Mouse (Mus musculus) kidney, embryonic 15.5 days (tissue): ENCODE results near the gene Snapc3. TPM values are rescaled to one million over a fixed set of nuclear protein-coding genes. Genes with fewer than 3 reads are reported as not detected.
"Not testable (repeated sequence)": the region's sequence is repeated elsewhere in the genome, so short reads cannot be mapped to it uniquely, and the experiment has no call there.

Experiments used
- ATAC-seq: fragments of 200-750 bp; cut with Nextera tagmentation; replicated peaks from 2 replicates; pipeline ENCODE4 v1.8.0; 2017; ENCODE audit warnings: moderate TSS enrichment; ENCODE audit not compliant: low FRiP score
- H3K27ac ChIP-seq: fragments of 300-500 bp; sonication (generic); 2 replicates; pipeline ENCODE4 v1.5.1; 2015; ENCODE audit warnings: mild to moderate bottlenecking, inconsistent platforms
- H3K27me3 ChIP-seq: fragments of 300-500 bp; sonication (generic); 2 replicates; pipeline ENCODE4 v1.6.1; 2015; ENCODE audit warnings: inconsistent platforms
- H3K36me3 ChIP-seq: fragments of 300-500 bp; sonication (generic); 2 replicates; pipeline ENCODE4 v1.6.1; 2015; ENCODE audit warnings: inconsistent platforms
- H3K4me1 ChIP-seq: fragments of 300-500 bp; sonication (generic); 2 replicates; pipeline ENCODE4 v1.6.1; 2015; ENCODE audit warnings: inconsistent platforms
- H3K4me2 ChIP-seq: fragments of 300-500 bp; sonication (generic); 2 replicates; pipeline ENCODE4 v1.6.1; 2015; ENCODE audit warnings: moderate library complexity, mild to moderate bottlenecking, inconsistent platforms
- H3K4me3 ChIP-seq: fragments of 300-500 bp; sonication (generic); replicated peaks from 2 replicates; pipeline ENCODE4 v1.5.1; 2015; ENCODE audit warnings: mild to moderate bottlenecking, inconsistent platforms
- H3K9ac ChIP-seq: fragments of 300-500 bp; sonication (generic); 2 replicates; pipeline ENCODE4 v1.6.1; 2015; ENCODE audit warnings: mild to moderate bottlenecking, inconsistent platforms
- H3K9me3 ChIP-seq: fragments of 300-500 bp; sonication (generic); replicated peaks from 2 replicates; pipeline ENCODE4 v1.6.1; 2016; ENCODE audit warnings: inconsistent platforms
- WGBS: fragments of 180-500 bp; shearing (Covaris S2); methylation state at CpG from one replicate; pipeline ENCODE4 v1.1.7; 2015; ENCODE audit warnings: mixed read lengths; 5-methylcytosine and 5-hydroxymethylcytosine counted together
- polyA plus RNA-seq: library from polyadenylated mRNA; unstranded; fragments of >200 nt; fragmentation: Nextera tagmentation; extraction: Ambion mirVana; gene quantifications from 2 replicates; pipeline ENCODE4 v1.2.1, GENCODE M21; 2015

Snapc3 gene
- polyA plus RNA-seq, 1 experiment from 2014 or later: 43.2 TPM

DNA sequence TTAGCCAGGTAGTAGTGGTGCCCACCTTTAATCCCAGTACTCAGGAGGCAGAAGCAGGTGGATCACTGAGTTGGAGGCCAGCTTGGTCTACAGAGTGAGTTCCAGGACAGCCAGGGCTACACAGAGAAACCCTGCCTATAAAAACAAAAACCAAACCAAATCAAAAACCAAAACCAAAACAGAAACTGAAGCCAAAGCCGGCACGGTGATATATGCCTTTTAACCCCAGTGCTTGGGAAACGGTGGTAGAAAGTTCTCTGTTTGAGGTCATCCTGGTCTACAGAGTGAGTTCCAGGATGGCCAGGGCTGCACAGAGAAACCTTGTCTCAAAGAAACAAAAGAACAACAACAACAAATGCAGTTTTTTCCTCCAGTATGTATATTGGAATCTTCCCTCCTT lies 94.7 kb downstream of the Snapc3 start:
- H3K4me2 ChIP-seq: no peak overlapping the region
- ATAC-seq: no peak
- no peaks in the 10 kb centered on the region for H3K4me1 ChIP-seq
- H3K27ac ChIP-seq: no peak overlapping the region
- H3K36me3 ChIP-seq: no peaks in the 10 kb centered on the region
- 80% methylated on average over 3 of the region's 3 CpGs for WGBS
- no peaks in the 10 kb centered on the region for H3K27me3 ChIP-seq
- H3K4me3 ChIP-seq: no peak overlapping the region
- H3K9ac ChIP-seq: no peak overlapping the region
- no peaks in the 10 kb centered on the region for H3K9me3 ChIP-seq

DNA sequence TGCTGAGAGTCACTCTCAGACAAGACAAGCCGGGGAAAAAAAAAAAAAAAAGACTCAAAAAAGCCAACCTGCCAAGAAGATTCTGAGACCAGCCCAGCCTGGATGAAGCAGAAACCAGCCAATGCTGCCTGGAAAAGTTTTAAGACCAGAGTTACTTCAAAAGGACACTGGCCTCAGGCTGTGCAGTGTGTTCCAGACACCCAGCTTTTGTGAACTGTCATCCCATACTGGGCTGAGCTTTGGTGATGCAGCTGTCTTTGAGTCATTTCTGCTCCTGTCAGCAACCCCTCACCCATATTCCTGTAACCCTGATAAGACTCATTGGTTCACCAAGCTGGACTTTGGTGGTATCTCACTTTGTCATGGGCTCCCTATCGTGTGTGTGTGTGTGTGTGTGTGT lies 95.1 kb downstream of the Snapc3 start:
- Histone ChIP-seq H3K36me3 (no peaks in the 10 kb centered on the region), H3K4me3 (no peak overlapping the region)

DNA sequence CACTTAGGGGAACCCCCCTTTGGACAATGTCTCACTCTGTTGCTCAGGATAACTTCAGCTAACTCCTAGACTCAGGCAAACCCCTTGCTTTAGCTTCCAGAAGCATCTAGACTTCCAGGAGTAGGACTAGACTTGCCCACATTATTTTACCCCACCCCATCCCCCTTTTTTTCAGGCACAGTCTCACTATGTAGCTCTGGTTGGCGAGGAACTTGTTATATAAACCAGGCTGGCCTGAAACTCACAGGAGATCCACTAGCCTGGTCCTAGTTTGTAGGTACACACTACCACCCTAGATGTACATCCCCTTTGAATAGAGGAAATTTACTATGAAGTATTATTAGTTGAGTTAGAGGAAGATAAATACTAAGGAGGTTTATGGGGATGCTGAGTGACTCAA lies 96.7 kb downstream of the Snapc3 start:
- H3K36me3 ChIP-seq: no peaks in the 10 kb centered on the region
- no peak overlapping the region for H3K4me2 ChIP-seq
- no peaks in the 10 kb centered on the region for H3K4me1 ChIP-seq
- no peak for ATAC-seq
- H3K27me3 ChIP-seq: no peaks in the 10 kb centered on the region
- H3K9ac ChIP-seq: no peak overlapping the region
- no peak overlapping the region for H3K27ac ChIP-seq
- 71% methylated on average over 1 of the region's 1 CpGs for WGBS
- H3K4me3 ChIP-seq: no peak overlapping the region
- no peaks in the 10 kb centered on the region for H3K9me3 ChIP-seq

More for the DNA sequence above, 95.1 kb downstream of the Snapc3 start:
- WGBS: 63% methylated on average over 2 of the region's 2 CpGs
- Histone ChIP-seq H3K27ac (no peak overlapping the region), H3K4me1 (no peaks in the 10 kb centered on the region), H3K27me3 (no peaks in the 10 kb centered on the region), H3K4me2 (no peak overlapping the region), H3K9ac (no peak overlapping the region), H3K9me3 (no peaks in the 10 kb centered on the region)
- ATAC-seq: no peak

DNA sequence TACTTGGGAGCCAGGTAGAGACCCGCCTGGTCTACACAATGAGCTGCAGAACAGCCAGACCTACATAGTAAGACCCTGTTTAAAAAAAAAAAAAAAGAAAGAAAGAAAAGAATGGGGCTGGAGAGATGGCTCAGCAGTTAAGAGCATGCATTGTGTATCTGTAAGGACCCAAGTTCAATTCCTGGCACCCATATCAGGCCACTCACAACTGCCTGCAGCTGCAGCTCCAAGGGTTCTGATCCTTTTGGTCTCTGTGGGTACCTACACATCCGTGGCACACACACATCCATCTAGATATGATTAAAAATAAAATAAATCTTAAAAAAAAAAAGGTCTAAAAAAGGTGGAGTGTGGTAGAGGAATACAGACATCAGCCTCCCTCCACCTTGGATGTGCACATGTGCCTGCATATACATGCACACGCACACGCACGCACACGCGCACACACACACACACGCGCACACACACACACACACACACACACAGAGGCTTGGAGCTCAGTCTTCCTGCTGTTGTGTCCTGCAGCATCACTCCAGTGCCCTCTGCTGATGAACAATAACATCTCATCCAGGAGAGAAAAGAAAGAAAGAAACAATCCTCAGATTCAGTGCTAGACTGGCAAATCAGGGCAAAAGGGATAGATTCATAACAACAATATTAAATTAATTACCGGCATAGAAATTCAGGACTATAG lies 97.6 kb downstream of the Snapc3 start:
- Histone ChIP-seq H3K9me3 (no peaks in the 10 kb centered on the region), H3K4me3 (no peak overlapping the region), H3K27ac (no peak overlapping the region), H3K4me1 (no peaks in the 10 kb centered on the region), H3K27me3 (no peaks in the 10 kb centered on the region), H3K36me3 (no peaks in the 10 kb centered on the region), H3K4me2 (no peak overlapping the region), H3K9ac (no peak overlapping the region)
- ATAC-seq: no peak
- WGBS: 91% methylated on average over 10 of the region's 10 CpGs

- not testable (repeated sequence) for H3K9me3 ChIP-seq, H3K4me1 ChIP-seq, H3K4me2 ChIP-seq, ATAC-seq, H3K27me3 ChIP-seq, H3K4me3 ChIP-seq, H3K36me3 ChIP-seq, H3K27ac ChIP-seq, H3K9ac ChIP-seq
- 93% methylated on average over 5 of the region's 6 CpGs for WGBS
Measured at GRCm38 (mm10) chr4:83516144-83516543, 98.6 kb downstream of the Snapc3 start.

Other genes with a start within 250 kb of the Snapc3 start
- gene Ttc39b, start 93.5 kb upstream of the Snapc3 start, polyA plus RNA-seq: 2.0 and 2.7 TPM in 2 replicates
- gene Psip1, start 68.7 kb downstream of the Snapc3 start, polyA plus RNA-seq: 150 and 151 TPM in 2 replicates
- 3.2 and 3.7 TPM in 2 replicates for gene Ccdc171, start 107.8 kb downstream of the Snapc3 start, polyA plus RNA-seq